Mouse (Mus musculus) C2C12 (cell line): ENCODE data around the gene Atp2c1.

Source experiments
- CTCF ChIP-seq: IDR thresholded peaks from one replicate; pipeline ENCODE4 v1.5.1; 2011; ENCODE audit not compliant: control insufficient read depth, insufficient read depth, insufficient read length
- FOSL1 ChIP-seq: IDR thresholded peaks from one replicate; pipeline ENCODE4 v1.8.0; 2011; ENCODE audit warnings: mild to moderate bottlenecking, low read length; ENCODE audit not compliant: poor library complexity, insufficient read depth, severe bottlenecking
- MAX ChIP-seq: IDR thresholded peaks from one replicate; pipeline ENCODE4 v1.6.1; 2011; ENCODE audit warnings: mild to moderate bottlenecking, control low read depth
- MYOD1 ChIP-seq: IDR thresholded peaks from one replicate; pipeline ENCODE4 v1.6.1; 2011; ENCODE audit warnings: low read depth; ENCODE audit not compliant: control insufficient read depth, insufficient read length
- MYOG ChIP-seq: IDR thresholded peaks from one replicate; pipeline ENCODE4 v1.6.1; 2011; ENCODE audit not compliant: control insufficient read depth, insufficient read length; ENCODE audit errors: extremely low read depth

- TF ChIP-seq MYOD1: no peak
- TF ChIP-seq CTCF: no peak
- no peak for TF ChIP-seq FOSL1
- TF ChIP-seq MAX: no peak
- TF ChIP-seq MYOG: no peak
Measured at GRCm38 (mm10) chr9:105536877-105537276, 9.8 kb upstream of the Atp2c1 start.
